Mouse (Mus musculus): ENCODE data around the gene Hlf.

DNA sequence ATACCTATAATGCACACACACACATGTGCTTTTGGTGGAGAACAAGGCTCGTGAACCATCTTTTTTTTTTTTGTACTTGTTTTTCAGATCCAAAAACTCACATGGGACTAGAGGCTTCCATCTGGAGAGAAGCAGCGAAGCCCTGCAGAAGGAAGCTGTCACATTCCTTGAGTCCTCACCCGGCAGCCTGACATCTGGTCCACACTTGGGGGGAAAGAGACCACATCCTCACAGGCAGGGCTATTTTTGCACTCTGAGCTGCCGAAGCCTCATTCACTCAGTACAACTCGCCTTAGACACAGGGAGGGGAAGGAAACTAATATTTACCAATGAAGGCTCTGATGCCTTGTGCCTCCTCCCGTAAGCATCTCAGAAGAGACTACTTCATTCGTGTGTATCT, 25.8 kb downstream of the Hlf start:
- TF ChIP-seq CTCF (IDR thresholded peaks at IDR 0.05; ENCODE audit: low read depth, low read length) = no peak
- TF ChIP-seq GATA1 (IDR thresholded peaks at IDR 0.05; ENCODE audit: borderline replicate concordance, low read length) = no peak
- TF ChIP-seq POLR2AphosphoS5 (IDR thresholded peaks at IDR 0.05; ENCODE audit: insufficient replicate concordance, low read depth, low read length) = no peak
